Mouse (Mus musculus): ENCODE results near the gene Fam171a1. TPM values are rescaled to one million over a fixed set of nuclear protein-coding genes. Genes with fewer than 3 reads are reported as not detected.
A peak's percentile ranks its signal among the peaks of the same experiment; 100 is the strongest.
"Not testable (repeated sequence)": the region's sequence is repeated elsewhere in the genome, so short reads cannot be mapped to it uniquely, and the experiment has no call there.

The Fam171a1 gene
- total RNA-seq, 2 experiments from 2014 or later = 20.9 to 22.4 TPM

GRCm38 (mm10) chr2:3165890-3166605 is 52.0 kb downstream of the Fam171a1 start:
- intact Hi-C loops (cut with DNase I) = no loop called here
- no peak for DNase-seq

- DNase-seq = no peak
- intact Hi-C loops (cut with DNase I) = no loop called here
These were observed 54.8 kb downstream of the Fam171a1 start for GRCm38 (mm10) chr2:3168719-3169402.

GRCm38 (mm10) chr2:3169403-3169747 is 55.4 kb downstream of the Fam171a1 start:
- intact Hi-C loops (cut with DNase I) = no loop called here
- DNase-seq = no peak

GRCm38 (mm10) chr2:3171774-3172173 is 57.8 kb downstream of the Fam171a1 start:
- intact Hi-C loops (cut with DNase I) = loop anchor here (2.0 kb wide), 1 partner anchor 53 kb away; no protein-coding TSS in a partner anchor
- DNase-seq = peak; percentile 34 to 41

- intact Hi-C loops (cut with DNase I) = loop anchor here (2.0 kb wide), 1 partner anchor 54 kb away; no protein-coding TSS in a partner anchor
- no peak for DNase-seq
These were observed 58.6 kb downstream of the Fam171a1 start for GRCm38 (mm10) chr2:3172656-3173055.

GRCm38 (mm10) chr2:3174890-3175289 is 60.9 kb downstream of the Fam171a1 start:
- DNase-seq = no peak
- intact Hi-C loops (cut with DNase I) = no loop called here

GRCm38 (mm10) chr2:3175988-3176387 is 62.0 kb downstream of the Fam171a1 start:
- intact Hi-C loops (cut with DNase I); DNase-seq: not testable (repeated sequence)

GRCm38 (mm10) chr2:3176751-3177150 is 62.7 kb downstream of the Fam171a1 start:
- intact Hi-C loops (cut with DNase I) = no loop called here
- DNase-seq = no peak

- intact Hi-C loops (cut with DNase I) = no loop called here
- no peak for DNase-seq
These were observed 66.5 kb downstream of the Fam171a1 start for GRCm38 (mm10) chr2:3180550-3180949.

- peak; percentile 27 to 41 for DNase-seq
- intact Hi-C loops (cut with DNase I) = no loop called here
These were observed 69.6 kb downstream of the Fam171a1 start for GRCm38 (mm10) chr2:3183656-3184055.

GRCm38 (mm10) chr2:3185335-3185734 is 71.3 kb downstream of the Fam171a1 start:
- DNase-seq = peak; percentile 34 to 36
- intact Hi-C loops (cut with DNase I) = loop anchor here (5.0 kb wide), 1 partner anchor 42 kb away; no protein-coding TSS in a partner anchor

GRCm38 (mm10) chr2:3188745-3189475 is 74.9 kb downstream of the Fam171a1 start:
- intact Hi-C loops (cut with DNase I) = loop anchor here (5.0 kb wide), 1 partner anchor 38 kb away; no protein-coding TSS in a partner anchor
- DNase-seq = no peak

GRCm38 (mm10) chr2:3191149-3191548 is 77.1 kb downstream of the Fam171a1 start:
- DNase-seq = no peak
- intact Hi-C loops (cut with DNase I) = no loop called here

GRCm38 (mm10) chr2:3195511-3195910 is 81.5 kb downstream of the Fam171a1 start:
- intact Hi-C loops (cut with DNase I) = no loop called here

GRCm38 (mm10) chr2:3200422-3200821 is 86.4 kb downstream of the Fam171a1 start:
- DNase-seq = peak; percentile 34 to 61

More at GRCm38 (mm10) chr2:3195511-3195910, 81.5 kb downstream of the Fam171a1 start:
- DNase-seq = no peak

GRCm38 (mm10) chr2:3206975-3207642 is 93.1 kb downstream of the Fam171a1 start:
- intact Hi-C loops (cut with DNase I) = no loop called here
- no peak for DNase-seq

More at GRCm38 (mm10) chr2:3200422-3200821, 86.4 kb downstream of the Fam171a1 start:
- intact Hi-C loops (cut with DNase I) = no loop called here

- intact Hi-C loops (cut with DNase I) = no loop called here
- no peak for DNase-seq
These were observed 101.5 kb downstream of the Fam171a1 start for GRCm38 (mm10) chr2:3215480-3215879.

- intact Hi-C loops (cut with DNase I) = no loop called here
- no peak for DNase-seq
These were observed 102.6 kb downstream of the Fam171a1 start for GRCm38 (mm10) chr2:3216617-3217016.

- DNase-seq; intact Hi-C loops (cut with DNase I): not testable (repeated sequence)
These were observed 103.6 kb downstream of the Fam171a1 start for GRCm38 (mm10) chr2:3217577-3217976.

- intact Hi-C loops (cut with DNase I) = no loop called here
- peak in 1 of 2 experiments; percentile 9 for DNase-seq
These were observed 104.2 kb downstream of the Fam171a1 start for GRCm38 (mm10) chr2:3218225-3218624.
